11 mouse cellular contexts compared by ENCODE assay signal in the genomic region with DNA sequence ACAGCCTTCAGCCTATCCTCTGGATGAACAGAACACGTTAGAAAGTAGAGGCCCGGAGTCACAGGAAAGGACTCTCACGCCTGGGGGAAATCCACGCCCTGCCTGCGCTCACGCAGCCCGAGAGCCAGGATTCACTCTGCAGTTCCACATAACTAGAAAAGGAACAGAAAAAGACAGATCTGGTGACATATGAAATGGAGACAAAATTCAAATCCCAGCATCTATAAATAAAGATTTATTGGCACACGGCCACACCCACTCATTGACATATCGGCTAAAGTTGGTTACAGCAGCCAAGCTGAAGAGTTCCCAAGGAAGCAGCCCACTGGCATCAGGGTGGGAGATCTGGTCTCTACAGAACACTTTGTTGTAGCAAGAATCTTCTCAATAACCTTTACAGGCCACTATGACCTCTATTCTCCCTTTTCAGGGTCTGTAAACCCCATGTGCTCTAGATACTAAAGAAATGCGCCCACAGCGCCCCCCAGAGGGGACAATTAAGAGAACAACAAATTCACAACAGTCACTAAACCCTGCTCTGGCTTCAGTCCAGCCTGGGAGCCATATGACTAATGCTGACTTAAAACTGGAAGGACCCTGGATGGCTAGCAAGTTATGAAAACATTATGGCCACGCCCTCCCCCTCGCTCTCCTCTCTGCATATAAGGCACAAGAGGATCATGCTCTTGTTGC.
DNase-seq lines count a peak whose midpoint lies in the region; ATAC-seq and TF ChIP-seq lines count a peak whose summit lies in the region.
"Had no signal": no experiment of that assay in that cellular context is flagged by ENCODE, and none has a peak within 500 bp of the region (broad histone marks: within the 10 kb centered on the region; RNA-seq: fewer than 3 reads in every experiment).

No protein-coding gene starts in this region.

- no peaks in the 10 kb centered on the region for H3K4me1 ChIP-seq in midbrain, postnatal 0 days (ENCODE audit: insufficient read depth, low read length)
- peaks cover 6% of the 10 kb centered on the region; the same call in 1 of the 2 replicates for H3K4me1 ChIP-seq in midbrain, embryonic 16.5 days (ENCODE audit: control insufficient read depth, insufficient read depth, low read length)
- no peaks in the 10 kb centered on the region for H3K4me1 ChIP-seq in kidney, embryonic 14.5 days (ENCODE audit: control insufficient read depth, insufficient read depth, low read length)

- H3K9me3 ChIP-seq in midbrain, postnatal 0 days (ENCODE audit: low read length): no peaks in the 10 kb centered on the region
- H3K9me3 ChIP-seq in midbrain, embryonic 16.5 days (replicated peaks; ENCODE audit: control insufficient read depth, low read length, poor library complexity, severe bottlenecking): no peaks in the 10 kb centered on the region
- H3K9me3 ChIP-seq in kidney, embryonic 14.5 days (ENCODE audit: control insufficient read depth, low read length): no peaks in the 10 kb centered on the region; the same call in 1 of the 2 replicates

- H3K4me3 ChIP-seq in midbrain, postnatal 0 days (ENCODE audit: low read depth, low read length): no peak overlapping the region
- no peak overlapping the region for H3K4me3 ChIP-seq in midbrain, embryonic 16.5 days (ENCODE audit: low read depth, low read length)
- no peak overlapping the region for H3K4me3 ChIP-seq in layer of hippocampus, adult 2 months
- H3K4me3 ChIP-seq in kidney, embryonic 14.5 days (ENCODE audit: low read length): no peak overlapping the region
- H3K4me3 ChIP-seq: myocyte had no signal

- no peaks in the 10 kb centered on the region for H3K36me3 ChIP-seq in midbrain, postnatal 0 days (ENCODE audit: insufficient read depth, low read length)
- H3K36me3 ChIP-seq in midbrain, embryonic 16.5 days (ENCODE audit: control insufficient read depth, insufficient read depth, low read length): no peaks in the 10 kb centered on the region
- H3K36me3 ChIP-seq in kidney, embryonic 14.5 days (ENCODE audit: control insufficient read depth, insufficient read depth, low read length): no peaks in the 10 kb centered on the region

- no peak for ATAC-seq in midbrain, postnatal 0 days (ENCODE audit: low FRiP score)
- no peak for ATAC-seq in midbrain, embryonic 16.5 days
- ATAC-seq in kidney, embryonic 14.5 days (ENCODE audit: low FRiP score, low TSS enrichment): no peak
- ATAC-seq: CD4-positive, CD25-positive, alpha-beta regulatory T cell, adult 4 months had no signal

- TF ChIP-seq CTCF in midbrain, postnatal 0 days (IDR thresholded peaks at IDR 0.05): peak; percentile 46
- TF ChIP-seq CTCF in layer of hippocampus, adult 2 months (conservative IDR thresholded peaks at IDR 0.05): peak; percentile 72

- no peak overlapping the region for H3K27ac ChIP-seq in midbrain, postnatal 0 days (ENCODE audit: low read depth, low read length)
- H3K27ac ChIP-seq in midbrain, embryonic 16.5 days (ENCODE audit: low read length): no peak overlapping the region
- H3K27ac ChIP-seq in layer of hippocampus, adult 2 months: peak overlapping the region; percentile 54; the same call in 1 of the 2 replicates
- no peak overlapping the region for H3K27ac ChIP-seq in kidney, embryonic 14.5 days (ENCODE audit: low read depth, low read length)

- H3K9ac ChIP-seq in midbrain, postnatal 0 days (replicated peaks; ENCODE audit: low read length, poor library complexity, severe bottlenecking): no peak overlapping the region
- H3K9ac ChIP-seq in midbrain, embryonic 16.5 days (ENCODE audit: low read depth, low read length): no peak overlapping the region
- H3K9ac ChIP-seq in kidney, embryonic 14.5 days (ENCODE audit: low read depth, low read length): no peak overlapping the region

- no peaks in the 10 kb centered on the region for H3K27me3 ChIP-seq in midbrain, postnatal 0 days (ENCODE audit: insufficient read depth, low read length)
- H3K27me3 ChIP-seq in midbrain, embryonic 16.5 days (ENCODE audit: control insufficient read depth, insufficient read depth, low read depth, low read length): no peaks in the 10 kb centered on the region
- H3K27me3 ChIP-seq in kidney, embryonic 14.5 days (ENCODE audit: control insufficient read depth, insufficient read depth, low read length): no peaks in the 10 kb centered on the region

- H3K4me2 ChIP-seq in midbrain, postnatal 0 days (ENCODE audit: low read depth, low read length, poor library complexity, severe bottlenecking): no peak overlapping the region
- no peak overlapping the region for H3K4me2 ChIP-seq in midbrain, embryonic 16.5 days (ENCODE audit: low read length)
- H3K4me2 ChIP-seq in kidney, embryonic 14.5 days (replicated peaks; ENCODE audit: low read depth, low read length): no peak overlapping the region

- DNase-seq in embryo, embryonic 10.5 days (ENCODE audit: low spot score): peak; percentile 39
- DNase-seq in embryo, embryonic 9.5 days (ENCODE audit: extremely low spot score): no peak
- peak; percentile 58 for DNase-seq in midbrain, postnatal 0 days (ENCODE audit: low spot score)
- peak; percentile 52 to 53 for DNase-seq in layer of hippocampus, adult 2 months (ENCODE audit: low spot score in 2 of 2)
- no peak for DNase-seq in c-Kit-positive CD71-positive TER-119-positive erythroid progenitor cells, embryonic 14.5 days (ENCODE audit: low spot score)
- DNase-seq in kidney, postnatal 4 days: no peak
- DNase-seq: embryo, embryonic 11 days had no signal

- WGBS in midbrain, postnatal 0 days: 67% methylated on average over 13 of the region's 13 CpGs
- WGBS in midbrain, embryonic 16.5 days: 67% methylated on average over 13 of the region's 13 CpGs
- WGBS in kidney, embryonic 14.5 days: 67% methylated on average over 13 of the region's 13 CpGs

Comparison
In these comparisons a context has a peak if more than half of its experiments do, and no peak if none do; other contexts are left out.
1. DNase-seq: peak in embryo, embryonic 10.5 days (single experiment), midbrain, postnatal 0 days (single experiment) and layer of hippocampus, adult 2 months (2 of 2); none in embryo, embryonic 9.5 days (single experiment), c-Kit-positive CD71-positive TER-119-positive erythroid progenitor cells, embryonic 14.5 days (single experiment) and kidney, postnatal 4 days (0 of 2).